Mouse (Mus musculus): ENCODE measurements around the gene Sptbn1. TPM values are rescaled to one million over a fixed set of nuclear protein-coding genes. Genes with fewer than 3 reads are reported as not detected.

Gene Sptbn1
- polyA plus RNA-seq, 1 experiment from 2014 or later: 16.9 TPM

DNA sequence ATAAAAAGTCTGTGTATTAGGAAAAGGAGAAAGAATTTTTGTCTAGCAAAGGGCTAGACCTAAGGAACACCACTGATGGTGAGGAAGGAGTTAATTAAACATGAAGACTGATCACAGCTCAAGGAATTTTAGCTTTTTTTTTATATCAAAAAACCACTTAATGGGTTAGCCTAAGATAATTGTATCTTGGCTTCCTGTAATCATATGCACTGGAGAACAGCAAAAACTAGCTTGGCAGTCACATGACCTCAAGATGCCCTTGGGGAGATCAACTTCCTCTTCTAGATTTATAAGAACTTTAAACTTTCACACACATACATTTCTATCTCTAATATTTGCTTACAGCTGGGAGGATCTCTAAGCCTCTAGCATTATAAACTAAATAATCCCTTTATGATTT is 119.6 kb downstream of the Sptbn1 start:
- H3K36me3 ChIP-seq: peaks cover 28% of the 10 kb centered on the region; the same call in 1 of the 2 replicates
- H3K9me3 ChIP-seq (replicated peaks): no peaks in the 10 kb centered on the region
- no peak overlapping the region for H3K4me3 ChIP-seq (replicated peaks)
- no peak overlapping the region for H3K27ac ChIP-seq
- H3K4me2 ChIP-seq: no peak overlapping the region
- H3K4me1 ChIP-seq (replicated peaks): peaks cover 3% of the 10 kb centered on the region; the same call in 1 of the 2 replicates
- ATAC-seq (ENCODE audit: low read depth) (no peak), DNase-seq (no peak)
- H3K9ac ChIP-seq: no peak overlapping the region
- H3K27me3 ChIP-seq: no peaks in the 10 kb centered on the region

GRCm38 (mm10) chr11:30147882-30148281 is 120.1 kb downstream of the Sptbn1 start:
- DNase-seq (no peak), ATAC-seq (ENCODE audit: low read depth) (no peak)
- Histone ChIP-seq H3K9me3 (replicated peaks) (no peaks in the 10 kb centered on the region), H3K36me3 (peaks cover 33% of the 10 kb centered on the region), H3K9ac (no peak overlapping the region), H3K4me1 (replicated peaks) (peaks cover 3% of the 10 kb centered on the region; the same call in 1 of the 2 replicates), H3K4me2 (no peak overlapping the region), H3K4me3 (replicated peaks) (no peak overlapping the region), H3K27ac (no peak overlapping the region), H3K27me3 (no peaks in the 10 kb centered on the region)
- 75% methylated on average over 1 of the region's 1 CpGs for WGBS (ENCODE audit: insufficient replicate concordance)

GRCm38 (mm10) chr11:30143090-30143489 is 124.9 kb downstream of the Sptbn1 start:
- ATAC-seq (ENCODE audit: low read depth) (no peak), DNase-seq (no peak)
- H3K9ac ChIP-seq: no peak overlapping the region
- peaks cover 63% of the 10 kb centered on the region for H3K36me3 ChIP-seq
- H3K27me3 ChIP-seq: no peaks in the 10 kb centered on the region
- H3K4me1 ChIP-seq (replicated peaks): no peaks in the 10 kb centered on the region
- H3K9me3 ChIP-seq (replicated peaks): no peaks in the 10 kb centered on the region
- H3K27ac ChIP-seq: no peak overlapping the region
- H3K4me2 ChIP-seq: no peak overlapping the region
- WGBS (ENCODE audit: insufficient replicate concordance): 84% methylated on average over 6 of the region's 6 CpGs
- H3K4me3 ChIP-seq (replicated peaks): no peak overlapping the region

DNA sequence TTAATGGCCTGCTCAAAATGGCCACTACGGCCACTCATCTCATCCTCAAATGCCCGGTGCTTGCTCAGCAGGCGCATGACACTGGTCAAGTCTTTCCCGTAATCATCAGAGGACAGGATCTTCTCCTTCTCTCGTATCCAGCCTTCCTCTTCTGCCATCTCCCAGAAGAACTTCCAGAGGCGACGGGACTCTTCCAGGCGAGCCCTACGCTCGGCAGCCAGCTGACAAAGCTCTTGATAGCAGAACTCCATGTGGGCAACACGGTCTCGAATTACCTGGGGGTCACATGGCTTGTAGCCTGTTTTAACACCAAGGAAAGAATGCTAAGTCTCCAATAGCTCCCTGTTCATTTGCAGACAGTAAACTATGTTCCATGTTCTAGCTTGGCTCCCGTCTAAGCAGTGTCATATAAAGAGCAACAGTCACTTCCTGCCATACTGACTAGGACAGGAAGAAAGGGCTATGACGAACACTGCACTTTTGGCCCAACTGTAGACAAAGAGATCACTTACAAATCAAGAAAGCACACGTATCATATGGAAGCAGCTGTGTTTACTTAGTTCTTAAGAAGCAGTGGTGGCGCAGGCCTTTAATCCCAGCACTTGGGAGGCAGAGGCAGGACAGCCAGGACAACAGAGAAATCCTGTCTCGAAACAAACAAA is 128.7 kb downstream of the Sptbn1 start:
- no peak overlapping the region for H3K4me2 ChIP-seq
- H3K36me3 ChIP-seq: peaks cover 68% of the 10 kb centered on the region
- no peak overlapping the region for H3K27ac ChIP-seq
- H3K27me3 ChIP-seq: no peaks in the 10 kb centered on the region
- no peaks in the 10 kb centered on the region for H3K4me1 ChIP-seq (replicated peaks)
- no peaks in the 10 kb centered on the region for H3K9me3 ChIP-seq (replicated peaks)
- no peak overlapping the region for H3K9ac ChIP-seq
- 77% methylated on average over 17 of the region's 17 CpGs for WGBS (ENCODE audit: insufficient replicate concordance)
- no peak for DNase-seq
- H3K4me3 ChIP-seq (replicated peaks): no peak overlapping the region
- no peak for ATAC-seq (ENCODE audit: low read depth)

DNA sequence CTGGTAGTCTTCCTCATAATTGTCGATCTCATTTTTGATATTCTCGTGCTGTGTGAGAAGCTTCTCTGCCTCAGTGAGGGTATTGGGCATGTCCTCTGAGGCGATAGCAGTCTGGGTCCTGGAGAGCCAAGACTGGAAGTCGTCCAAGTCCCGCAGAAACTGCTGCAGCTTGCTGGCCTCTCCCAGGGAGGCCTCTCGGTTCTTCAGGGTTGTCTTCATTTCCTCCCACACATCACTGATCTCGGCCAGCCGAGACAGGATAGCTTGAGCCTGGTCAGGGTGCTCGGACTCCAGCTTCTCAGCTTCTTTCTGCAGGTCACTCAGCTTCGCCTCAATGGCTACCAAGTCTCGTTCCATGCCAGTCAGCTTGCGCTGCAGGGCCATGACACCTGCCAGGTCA is 130.9 kb downstream of the Sptbn1 start:
- ATAC-seq (ENCODE audit: low read depth): no peak
- H3K4me1 ChIP-seq (replicated peaks): no peaks in the 10 kb centered on the region
- H3K27me3 ChIP-seq: no peaks in the 10 kb centered on the region
- H3K9me3 ChIP-seq (replicated peaks): no peaks in the 10 kb centered on the region
- no peak overlapping the region for H3K4me2 ChIP-seq
- peaks cover 52% of the 10 kb centered on the region for H3K36me3 ChIP-seq
- H3K4me3 ChIP-seq (replicated peaks): no peak overlapping the region
- H3K27ac ChIP-seq: no peak overlapping the region
- WGBS (ENCODE audit: insufficient replicate concordance): 71% methylated on average over 12 of the region's 12 CpGs
- no peak for DNase-seq
- H3K9ac ChIP-seq: no peak overlapping the region

- Histone ChIP-seq H3K4me1 (replicated peaks) (no peaks in the 10 kb centered on the region), H3K9ac (no peak overlapping the region), H3K27me3 (no peaks in the 10 kb centered on the region), H3K9me3 (replicated peaks) (no peaks in the 10 kb centered on the region), H3K27ac (no peak overlapping the region), H3K4me3 (replicated peaks) (no peak overlapping the region), H3K36me3 (peaks cover 46% of the 10 kb centered on the region), H3K4me2 (no peak overlapping the region)
- DNase-seq (no peak), ATAC-seq (ENCODE audit: low read depth) (no peak)
- WGBS (ENCODE audit: insufficient replicate concordance): 45% methylated on average over 1 of the region's 1 CpGs
These were observed 133.9 kb downstream of the Sptbn1 start for GRCm38 (mm10) chr11:30134058-30134457.

DNA sequence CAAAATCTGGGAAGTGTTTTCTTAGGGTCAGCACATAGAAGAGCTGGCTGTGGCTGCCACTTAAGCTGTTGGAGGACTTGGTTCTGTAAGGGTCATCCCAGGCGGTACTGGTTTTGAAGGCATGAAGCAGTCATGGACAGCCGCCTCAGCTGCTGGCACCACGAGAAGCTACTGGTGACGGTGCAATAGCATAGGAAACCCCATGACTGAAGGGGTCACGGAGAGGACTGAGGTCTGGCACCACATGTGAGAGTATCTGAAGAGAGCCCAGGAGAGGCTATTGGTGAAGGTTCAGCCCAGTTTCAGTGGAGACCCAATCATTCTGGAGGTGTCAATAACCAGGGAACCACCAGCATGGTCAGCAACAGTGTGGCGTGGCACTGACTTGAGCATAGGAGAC is 135.4 kb downstream of the Sptbn1 start:
- no peak overlapping the region for H3K27ac ChIP-seq
- no peak for ATAC-seq (ENCODE audit: low read depth)
- no peak for DNase-seq
- no peaks in the 10 kb centered on the region for H3K9me3 ChIP-seq (replicated peaks)
- H3K4me1 ChIP-seq (replicated peaks): no peaks in the 10 kb centered on the region
- H3K4me3 ChIP-seq (replicated peaks): no peak overlapping the region
- H3K27me3 ChIP-seq: no peaks in the 10 kb centered on the region
- H3K4me2 ChIP-seq: no peak overlapping the region
- H3K36me3 ChIP-seq: peaks cover 44% of the 10 kb centered on the region
- H3K9ac ChIP-seq: no peak overlapping the region
- 76% methylated on average over 6 of the region's 6 CpGs for WGBS (ENCODE audit: insufficient replicate concordance)

- ATAC-seq (ENCODE audit: low read depth) (no peak), DNase-seq (no peak)
- Histone ChIP-seq H3K9me3 (replicated peaks) (no peaks in the 10 kb centered on the region), H3K27me3 (no peaks in the 10 kb centered on the region), H3K27ac (no peak overlapping the region), H3K4me3 (replicated peaks) (no peak overlapping the region), H3K9ac (no peak overlapping the region), H3K36me3 (peaks cover 39% of the 10 kb centered on the region), H3K4me2 (no peak overlapping the region), H3K4me1 (replicated peaks) (no peaks in the 10 kb centered on the region)
- 61% methylated on average over 4 of the region's 4 CpGs for WGBS (ENCODE audit: insufficient replicate concordance)
These were observed 136.3 kb downstream of the Sptbn1 start for GRCm38 (mm10) chr11:30131640-30132039.

- no peak for DNase-seq
- H3K27ac ChIP-seq: no peak overlapping the region
- 55% methylated on average over 7 of the region's 7 CpGs for WGBS (ENCODE audit: insufficient replicate concordance)
These were observed 138.6 kb downstream of the Sptbn1 start for GRCm38 (mm10) chr11:30129339-30129738.

GRCm38 (mm10) chr11:30126840-30127239 is 141.1 kb downstream of the Sptbn1 start:
- Histone ChIP-seq H3K4me1 (replicated peaks) (no peaks in the 10 kb centered on the region), H3K27ac (no peak overlapping the region), H3K27me3 (no peaks in the 10 kb centered on the region), H3K36me3 (peaks cover 31% of the 10 kb centered on the region), H3K4me2 (no peak overlapping the region), H3K9me3 (replicated peaks) (no peaks in the 10 kb centered on the region), H3K9ac (no peak overlapping the region), H3K4me3 (replicated peaks) (no peak overlapping the region)
- 66% methylated on average over 1 of the region's 1 CpGs for WGBS (ENCODE audit: insufficient replicate concordance)
- DNase-seq (no peak), ATAC-seq (ENCODE audit: low read depth) (no peak)

More at GRCm38 (mm10) chr11:30129339-30129738, 138.6 kb downstream of the Sptbn1 start:
- Histone ChIP-seq H3K4me3 (replicated peaks) (no peak overlapping the region), H3K4me2 (no peak overlapping the region), H3K27me3 (no peaks in the 10 kb centered on the region), H3K36me3 (peaks cover 31% of the 10 kb centered on the region), H3K9me3 (replicated peaks) (no peaks in the 10 kb centered on the region), H3K9ac (no peak overlapping the region), H3K4me1 (replicated peaks) (no peaks in the 10 kb centered on the region)
- no peak for ATAC-seq (ENCODE audit: low read depth)

DNA sequence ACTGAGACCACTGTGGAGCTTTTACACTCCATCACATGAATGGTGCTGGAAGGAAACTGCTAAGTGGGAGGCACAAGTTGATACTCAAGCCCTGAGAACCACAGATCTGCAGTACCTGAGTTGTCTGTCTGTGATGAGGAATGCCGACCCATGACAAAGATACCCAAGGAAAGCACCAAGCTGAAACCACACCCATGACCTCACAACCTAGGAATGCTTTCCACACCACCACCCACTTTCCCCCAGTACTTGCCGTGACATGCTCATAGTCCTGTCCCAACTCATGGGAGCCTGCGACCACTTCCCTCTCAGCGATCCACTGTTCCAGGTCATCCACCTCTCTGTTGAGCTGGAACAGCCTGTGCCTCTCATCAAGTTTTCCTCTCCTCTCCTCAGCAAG is 149.9 kb downstream of the Sptbn1 start:
- H3K4me3 ChIP-seq (replicated peaks): no peak overlapping the region
- H3K27ac ChIP-seq: no peak overlapping the region
- H3K36me3 ChIP-seq: peaks cover 58% of the 10 kb centered on the region
- no peaks in the 10 kb centered on the region for H3K4me1 ChIP-seq (replicated peaks)
- WGBS (ENCODE audit: insufficient replicate concordance): 86% methylated on average over 4 of the region's 4 CpGs
- no peak overlapping the region for H3K4me2 ChIP-seq
- H3K27me3 ChIP-seq: no peaks in the 10 kb centered on the region
- no peak for ATAC-seq (ENCODE audit: low read depth)
- no peak overlapping the region for H3K9ac ChIP-seq
- DNase-seq: no peak
- H3K9me3 ChIP-seq (replicated peaks): no peaks in the 10 kb centered on the region

DNA sequence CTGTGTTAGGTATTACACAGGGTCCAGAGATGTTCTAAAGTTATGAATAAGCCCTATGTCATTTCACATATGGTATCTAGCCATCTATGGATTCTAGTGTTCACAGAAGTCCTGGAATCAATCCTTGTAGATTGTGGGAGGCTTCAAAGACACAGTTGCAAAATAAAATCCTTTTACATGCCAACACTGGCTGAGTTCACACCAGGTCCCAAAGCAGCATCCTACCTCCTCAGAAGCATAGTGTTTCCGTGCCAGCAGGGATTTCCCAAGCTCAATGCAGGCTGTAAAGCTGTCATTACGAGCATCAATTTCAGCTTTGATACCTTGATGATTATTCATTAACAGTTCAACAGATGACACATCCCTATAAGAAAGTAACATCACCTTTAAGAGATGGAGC is 154.3 kb downstream of the Sptbn1 start:
- Histone ChIP-seq H3K36me3 (peaks cover 44% of the 10 kb centered on the region), H3K9ac (no peak overlapping the region), H3K4me1 (replicated peaks) (no peaks in the 10 kb centered on the region), H3K9me3 (replicated peaks) (no peaks in the 10 kb centered on the region), H3K27me3 (no peaks in the 10 kb centered on the region), H3K4me2 (no peak overlapping the region), H3K4me3 (replicated peaks) (no peak overlapping the region), H3K27ac (no peak overlapping the region)
- 56% methylated on average over 2 of the region's 2 CpGs for WGBS (ENCODE audit: insufficient replicate concordance)
- ATAC-seq (ENCODE audit: low read depth) (no peak), DNase-seq (no peak)

Measured in liver, embryonic 13.5 days (tissue).